Mouse (Mus musculus) kidney, postnatal 4 days (tissue): Measurements from ENCODE around the gene Fam184a.

Experiments
- DNase-seq, 2 experiments: peaks; one replicate each; pipeline ENCODE4 v3.0.0; 2021; ENCODE audit warnings: mixed read lengths in 2 of 2

Gene Fam184a

GRCm38 (mm10) chr10:53597121-53597881 is 153.6 kb downstream of the Fam184a start:
- peak; percentile 63 to 80 for DNase-seq

- peak; percentile 98 for DNase-seq
Observed at GRCm38 (mm10) chr10:53596677-53597120, 154.2 kb downstream of the Fam184a start, which contains the start of gene Asf1a. Gene Asf1a, plus strand, starts transcription at chr10:53596757.

- peak in 1 of 2 experiments; percentile 26 for DNase-seq
Observed at GRCm38 (mm10) chr10:53595744-53596676, 154.9 kb downstream of the Fam184a start.

GRCm38 (mm10) chr10:53585777-53586176 is 165.1 kb downstream of the Fam184a start:
- no peak for DNase-seq
